Mouse (Mus musculus): ENCODE results near the gene Atm. TPM values are rescaled to one million over a fixed set of nuclear protein-coding genes. Genes with fewer than 3 reads are reported as not detected.

The Atm gene
- 1.7 and 1.9 TPM in 2 replicates for polyA plus RNA-seq (2012; rRNA removed)

- TF ChIP-seq POLR2A (IDR thresholded peaks at IDR 0.05; ENCODE audit: control insufficient read depth, low read depth, low read length) = peak; percentile 75
- peak; percentile 2; the same call in 1 of the 2 replicates for TF ChIP-seq CTCF (IDR thresholded peaks at IDR 0.05; ENCODE audit: control insufficient read depth, insufficient read depth, insufficient replicate concordance, low read depth, low read length)
- Histone ChIP-seq H3K27ac (ENCODE audit: control insufficient read depth, insufficient read depth, low read depth, low read length) (peak within 1 kb of the TSS; percentile 84), H3K36me3 (ENCODE audit: control insufficient read depth, insufficient read depth, low read length) (no peaks in the 10 kb centered on the region), H3K4me1 (ENCODE audit: control insufficient read depth, insufficient read depth, low read length) (peaks cover 9% of the 10 kb centered on the region), H3K27me3 (ENCODE audit: control insufficient read depth, insufficient read depth, low read length) (no peaks in the 10 kb centered on the region), H3K4me3 (ENCODE audit: control insufficient read depth, low read depth, low read length) (peak within 1 kb of the TSS; percentile 94)
Observed at GRCm38 (mm10) chr9:53536558-53537320, at the start of gene Atm, which contains the start of gene Npat. Atm (minus strand) TSS chr9:53536740. Npat (plus strand) TSS chr9:53537047.

- Histone ChIP-seq H3K4me3 (ENCODE audit: control insufficient read depth, low read depth, low read length) (no peak overlapping the region), H3K27me3 (ENCODE audit: control insufficient read depth, insufficient read depth, low read length) (no peaks in the 10 kb centered on the region), H3K4me1 (ENCODE audit: control insufficient read depth, insufficient read depth, low read length) (no peaks in the 10 kb centered on the region), H3K27ac (ENCODE audit: control insufficient read depth, insufficient read depth, low read depth, low read length) (no peak overlapping the region), H3K36me3 (ENCODE audit: control insufficient read depth, insufficient read depth, low read length) (peaks cover 1% of the 10 kb centered on the region; the same call in 1 of the 2 replicates)
- TF ChIP-seq CTCF (IDR thresholded peaks at IDR 0.05; ENCODE audit: control insufficient read depth, insufficient read depth, insufficient replicate concordance, low read depth, low read length) = no peak
- TF ChIP-seq POLR2A (IDR thresholded peaks at IDR 0.05; ENCODE audit: control insufficient read depth, low read depth, low read length) = no peak
Observed at GRCm38 (mm10) chr9:53581870-53582269, 45.3 kb upstream of the Atm start.

DNA sequence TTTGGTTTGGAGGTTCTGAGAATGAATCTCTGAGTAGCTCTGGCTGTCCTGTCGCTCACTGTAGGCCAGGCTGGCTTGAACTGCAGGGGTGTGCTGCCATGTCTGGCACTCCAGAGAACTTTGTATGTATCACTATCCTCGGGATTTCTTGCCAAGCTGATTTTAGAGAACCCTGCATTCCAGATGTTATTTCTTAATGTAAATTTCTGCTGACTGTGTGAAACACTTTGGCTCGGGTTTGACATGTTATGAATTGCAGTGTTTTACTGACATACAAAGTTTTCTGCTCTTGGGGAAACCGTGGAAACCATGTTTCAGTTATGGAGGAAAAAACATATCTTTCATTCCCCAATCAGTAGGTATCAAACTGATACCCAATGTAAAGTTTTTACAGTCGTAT lies 39.2 kb upstream of the Atm start:
- H3K4me1 ChIP-seq (ENCODE audit: control insufficient read depth, insufficient read depth, low read length) = no peaks in the 10 kb centered on the region
- no peak for TF ChIP-seq POLR2A (IDR thresholded peaks at IDR 0.05; ENCODE audit: control insufficient read depth, low read depth, low read length)
- TF ChIP-seq CTCF (IDR thresholded peaks at IDR 0.05; ENCODE audit: control insufficient read depth, insufficient read depth, insufficient replicate concordance, low read depth, low read length) = no peak
- peaks cover 2% of the 10 kb centered on the region; the same call in 1 of the 2 replicates for H3K36me3 ChIP-seq (ENCODE audit: control insufficient read depth, insufficient read depth, low read length)
- no peak overlapping the region for H3K4me3 ChIP-seq (ENCODE audit: control insufficient read depth, low read depth, low read length)
- H3K27me3 ChIP-seq (ENCODE audit: control insufficient read depth, insufficient read depth, low read length) = no peaks in the 10 kb centered on the region
- no peak overlapping the region for H3K27ac ChIP-seq (ENCODE audit: control insufficient read depth, insufficient read depth, low read depth, low read length)

GRCm38 (mm10) chr9:53572516-53573307 lies 36.2 kb upstream of the Atm start:
- no peaks in the 10 kb centered on the region for H3K27me3 ChIP-seq (ENCODE audit: control insufficient read depth, insufficient read depth, low read length)
- TF ChIP-seq CTCF (IDR thresholded peaks at IDR 0.05; ENCODE audit: control insufficient read depth, insufficient read depth, insufficient replicate concordance, low read depth, low read length) = no peak
- TF ChIP-seq POLR2A (IDR thresholded peaks at IDR 0.05; ENCODE audit: control insufficient read depth, low read depth, low read length) = no peak
- peaks cover 6% of the 10 kb centered on the region; the same call in 1 of the 2 replicates for H3K36me3 ChIP-seq (ENCODE audit: control insufficient read depth, insufficient read depth, low read length)
- H3K4me1 ChIP-seq (ENCODE audit: control insufficient read depth, insufficient read depth, low read length) = no peaks in the 10 kb centered on the region
- no peak overlapping the region for H3K27ac ChIP-seq (ENCODE audit: control insufficient read depth, insufficient read depth, low read depth, low read length)
- H3K4me3 ChIP-seq (ENCODE audit: control insufficient read depth, low read depth, low read length) = no peak overlapping the region

- H3K4me1 ChIP-seq (ENCODE audit: control insufficient read depth, insufficient read depth, low read length) = no peaks in the 10 kb centered on the region
- H3K27ac ChIP-seq (ENCODE audit: control insufficient read depth, insufficient read depth, low read depth, low read length) = no peak overlapping the region
- H3K36me3 ChIP-seq (ENCODE audit: control insufficient read depth, insufficient read depth, low read length) = peaks cover 8% of the 10 kb centered on the region
- no peaks in the 10 kb centered on the region for H3K27me3 ChIP-seq (ENCODE audit: control insufficient read depth, insufficient read depth, low read length)
- H3K4me3 ChIP-seq (ENCODE audit: control insufficient read depth, low read depth, low read length) = no peak overlapping the region
- TF ChIP-seq POLR2A (IDR thresholded peaks at IDR 0.05; ENCODE audit: control insufficient read depth, low read depth, low read length) (no peak), CTCF (IDR thresholded peaks at IDR 0.05; ENCODE audit: control insufficient read depth, insufficient read depth, insufficient replicate concordance, low read depth, low read length) (no peak)
Observed at GRCm38 (mm10) chr9:53570662-53571061, 34.1 kb upstream of the Atm start.

DNA sequence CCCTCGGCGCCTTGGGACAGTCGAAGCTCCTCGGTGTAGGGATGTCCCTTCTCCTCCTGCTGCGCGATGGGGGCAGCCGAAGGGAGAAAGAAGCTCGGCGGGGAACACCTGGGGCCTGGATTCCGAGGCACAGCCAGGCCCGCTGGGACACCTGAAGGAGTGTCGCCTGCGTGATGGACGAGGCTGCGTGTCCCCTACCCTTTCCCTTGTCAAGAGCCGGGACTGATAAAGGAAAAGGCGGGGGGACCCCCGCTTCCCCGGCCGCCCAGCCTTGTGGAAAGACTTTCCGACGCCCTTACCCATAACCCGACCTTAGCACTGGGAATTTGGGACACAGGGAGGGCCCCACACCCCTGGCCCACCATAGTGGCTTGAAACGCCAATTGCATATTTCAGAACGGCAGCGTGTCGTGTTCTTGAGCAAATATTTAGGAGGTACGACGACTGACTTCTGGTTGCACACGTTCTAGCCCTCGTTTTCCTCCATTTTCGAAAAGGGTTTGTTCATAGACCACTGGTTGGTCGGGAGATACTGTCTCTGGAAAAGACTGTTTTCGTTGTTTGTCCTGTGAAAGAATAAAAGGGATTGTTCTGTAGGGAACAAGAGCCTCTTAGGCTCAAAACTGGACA lies 911 bp upstream of the Atm start:
- TF ChIP-seq CTCF (IDR thresholded peaks at IDR 0.05; ENCODE audit: control insufficient read depth, insufficient read depth, insufficient replicate concordance, low read depth, low read length) (no peak), POLR2A (IDR thresholded peaks at IDR 0.05; ENCODE audit: control insufficient read depth, low read depth, low read length) (no peak)

More for the DNA sequence above, 911 bp upstream of the Atm start:
- peaks cover 9% of the 10 kb centered on the region for H3K4me1 ChIP-seq (ENCODE audit: control insufficient read depth, insufficient read depth, low read length)
- peak overlapping the region; percentile 5 for H3K27ac ChIP-seq (ENCODE audit: control insufficient read depth, insufficient read depth, low read depth, low read length)
- H3K4me3 ChIP-seq (ENCODE audit: control insufficient read depth, low read depth, low read length) = peak overlapping the region; percentile 94
- no peaks in the 10 kb centered on the region for H3K36me3 ChIP-seq (ENCODE audit: control insufficient read depth, insufficient read depth, low read length)
- H3K27me3 ChIP-seq (ENCODE audit: control insufficient read depth, insufficient read depth, low read length) = no peaks in the 10 kb centered on the region

All from testis, adult 2 months (tissue).